Mouse (Mus musculus) adrenal gland (tissue): Measurements from ENCODE around the gene Naaladl1.
"Not testable (repeated sequence)": the region's sequence is repeated elsewhere in the genome, so short reads cannot be mapped to it uniquely, and the experiment has no call there.

Source experiments
- intact Hi-C: fragments of 180-260 bp; cut with DNase I; formaldehyde crosslinking; loops from one replicate; pipeline ENCODE4 v1.15.1; 2025

Naaladl1 gene

DNA sequence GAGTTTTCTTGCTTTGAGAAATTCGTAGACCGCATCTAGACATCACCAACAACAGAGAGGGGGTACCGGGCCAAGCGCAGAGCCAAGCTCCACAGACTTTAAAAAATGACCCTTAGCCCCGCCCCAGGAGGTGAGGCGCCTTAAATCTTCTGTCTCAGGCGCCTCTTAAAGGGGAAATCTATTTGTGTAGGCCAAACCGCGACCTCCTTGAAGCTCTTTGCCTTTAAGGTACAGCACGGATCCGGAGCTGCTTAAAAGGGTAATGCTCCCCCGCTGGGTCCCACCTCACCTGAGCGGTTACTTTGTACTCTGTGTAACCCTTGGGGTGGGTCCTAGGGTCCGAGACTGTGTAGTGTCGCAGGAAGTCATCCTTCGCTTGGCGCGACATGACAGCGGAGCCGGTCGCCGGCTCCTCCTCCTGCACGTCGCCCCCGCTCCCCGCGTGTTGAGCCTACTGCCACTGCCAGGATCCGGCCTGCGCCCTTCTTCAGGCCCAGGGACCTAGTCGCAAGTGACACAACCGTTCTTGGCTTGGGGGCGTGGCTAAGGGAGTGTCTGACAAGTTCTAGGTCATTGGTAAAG is 22.3 kb downstream of the Naaladl1 start, which contains the start of gene Snx15:
TSS of gene Snx15 (minus strand) at position 545 of the 582 bp plus-strand sequence.
- intact Hi-C loops = loop anchor here (5.0 kb wide), 1 partner anchor 166 kb away; the partner anchor contains the start of gene Pola2

DNA sequence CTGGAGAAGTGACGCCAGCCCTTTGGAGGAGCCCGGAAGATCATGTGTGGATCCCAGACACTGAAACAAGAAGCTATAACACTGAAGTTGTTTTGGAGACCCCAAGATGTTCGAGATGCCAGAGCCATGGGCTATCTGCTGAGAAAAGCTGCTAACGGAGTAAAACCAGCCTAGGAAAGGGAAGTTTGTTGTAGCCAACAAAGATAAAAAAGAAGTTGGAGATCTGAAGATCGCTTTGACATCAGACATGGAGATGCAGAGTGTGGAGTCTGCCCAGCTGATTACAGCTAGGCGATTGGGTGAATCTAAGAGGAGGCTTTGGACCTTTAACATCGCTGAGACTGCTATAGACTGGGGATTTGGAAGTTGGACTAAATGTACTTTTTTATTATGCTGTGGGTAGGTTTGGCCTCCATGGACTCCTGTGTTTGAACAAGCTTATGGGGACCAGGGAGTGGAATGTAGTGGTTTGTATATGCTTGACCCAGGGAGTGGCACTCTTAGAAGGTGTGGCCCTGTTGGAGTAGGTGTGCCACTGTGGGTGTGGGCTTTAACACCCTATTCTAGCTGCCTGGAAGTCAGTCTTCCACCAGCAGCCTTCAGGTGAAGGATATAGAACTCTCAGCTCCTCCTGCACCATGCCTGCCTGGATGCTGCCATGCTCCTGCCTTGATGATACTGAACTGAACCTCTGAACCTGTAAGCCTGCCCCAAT is 25.0 kb downstream of the Naaladl1 start:
- intact Hi-C loops = not testable (repeated sequence)

DNA sequence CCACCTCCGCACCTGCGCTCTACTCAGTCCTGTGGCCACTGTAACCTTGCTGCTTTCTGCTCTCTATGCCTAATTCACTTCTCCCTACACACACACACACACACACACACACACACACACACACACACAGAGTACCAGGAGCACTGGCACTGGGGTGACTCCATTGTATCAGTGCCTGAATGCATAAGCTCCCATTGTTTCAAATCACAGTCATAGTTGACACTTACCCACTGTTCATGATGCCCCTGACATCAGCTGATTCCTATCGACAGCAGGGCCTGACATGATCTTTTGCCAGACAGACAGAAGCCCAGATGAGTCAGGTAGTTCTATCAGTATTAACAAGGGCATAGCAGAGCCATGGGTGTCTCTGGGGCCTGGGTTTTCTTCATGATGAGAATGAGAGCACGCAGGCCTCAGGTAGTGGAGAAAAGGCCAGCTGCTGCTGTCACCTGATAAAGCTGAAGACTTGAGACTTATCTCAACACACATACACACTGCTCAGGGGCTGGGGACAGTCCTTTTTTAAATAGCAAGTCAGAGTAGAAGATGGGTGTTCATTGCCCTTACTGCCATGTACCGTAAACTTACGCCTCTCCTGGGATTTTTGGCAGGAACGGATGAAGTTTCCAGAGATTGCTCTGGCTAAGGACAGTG is 26.7 kb downstream of the Naaladl1 start:
- intact Hi-C loops = no loop called here

DNA sequence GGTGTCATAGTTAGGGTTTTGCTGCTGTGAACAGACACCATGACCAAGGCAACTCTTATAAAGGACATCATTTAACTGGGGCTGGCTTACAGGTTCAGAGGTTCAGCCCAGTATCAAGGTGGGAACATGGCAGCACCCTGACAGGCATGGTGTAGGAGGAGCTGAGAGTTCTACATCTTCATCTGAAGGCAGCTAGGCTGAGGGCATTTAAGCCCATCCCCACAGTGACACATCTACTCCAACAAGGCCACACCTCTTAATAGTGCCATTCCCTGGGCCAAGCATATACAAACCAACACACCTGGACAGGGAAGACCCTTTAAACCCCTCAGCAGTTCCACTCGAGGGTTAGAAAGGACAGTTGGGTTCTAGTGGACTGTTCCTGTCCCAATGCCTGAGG is 27.6 kb downstream of the Naaladl1 start:
- intact Hi-C loops = not testable (repeated sequence)

DNA sequence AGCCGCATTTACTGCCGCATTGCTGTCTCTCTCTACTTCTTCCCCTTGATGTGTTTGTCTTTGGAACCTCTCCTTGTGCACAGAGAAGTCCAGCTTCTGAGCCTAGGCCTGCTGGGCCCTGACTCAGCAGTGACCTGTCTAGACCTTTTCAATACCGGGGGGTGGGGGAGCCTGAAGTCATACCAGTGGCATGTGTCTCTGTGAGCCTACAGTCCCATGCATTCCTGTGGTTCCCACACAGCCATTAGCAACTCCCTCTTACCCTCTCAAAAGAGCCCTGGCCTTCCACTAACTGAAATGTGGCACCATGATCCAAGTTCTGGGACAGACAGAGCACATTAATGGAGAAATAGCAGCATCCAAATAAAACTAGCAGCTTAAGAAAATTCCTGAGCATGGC is 30.8 kb downstream of the Naaladl1 start:
- intact Hi-C loops = no loop called here

DNA sequence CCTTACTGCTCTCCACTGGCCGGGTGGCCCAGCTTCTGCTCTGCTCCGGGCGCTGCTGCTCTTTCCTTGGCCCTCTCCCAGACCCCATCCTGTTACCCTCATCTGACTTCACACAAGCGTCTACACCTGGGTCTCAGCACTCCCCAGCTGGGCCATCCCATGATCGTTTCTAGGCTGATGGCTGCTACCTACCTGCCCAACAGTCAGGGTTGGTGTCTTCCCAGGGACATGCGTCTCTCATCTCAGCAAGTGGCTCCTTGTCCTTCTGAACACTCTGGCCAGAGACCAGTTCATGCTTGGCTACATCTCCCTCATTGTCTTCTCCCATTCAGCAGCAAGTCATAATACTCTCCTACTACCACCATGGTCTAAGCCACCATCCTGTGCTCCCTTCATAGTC is 34.1 kb downstream of the Naaladl1 start:
- intact Hi-C loops = no loop called here

DNA sequence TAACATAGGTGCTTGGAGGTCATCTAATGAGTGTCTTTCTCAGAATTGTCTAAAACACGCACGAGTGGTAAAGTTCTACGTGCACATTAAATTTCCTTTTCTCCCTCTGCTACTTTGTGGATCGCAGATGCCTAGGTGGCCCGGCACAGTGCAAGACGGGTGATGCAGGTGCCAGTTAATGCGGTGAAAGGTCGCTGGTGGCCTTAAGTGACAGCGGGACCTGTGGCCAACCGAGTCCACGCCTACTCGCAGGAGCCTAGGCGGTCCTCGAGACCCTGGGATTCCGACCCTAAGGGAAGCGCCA is 34.7 kb downstream of the Naaladl1 start:
- intact Hi-C loops = no loop called here

DNA sequence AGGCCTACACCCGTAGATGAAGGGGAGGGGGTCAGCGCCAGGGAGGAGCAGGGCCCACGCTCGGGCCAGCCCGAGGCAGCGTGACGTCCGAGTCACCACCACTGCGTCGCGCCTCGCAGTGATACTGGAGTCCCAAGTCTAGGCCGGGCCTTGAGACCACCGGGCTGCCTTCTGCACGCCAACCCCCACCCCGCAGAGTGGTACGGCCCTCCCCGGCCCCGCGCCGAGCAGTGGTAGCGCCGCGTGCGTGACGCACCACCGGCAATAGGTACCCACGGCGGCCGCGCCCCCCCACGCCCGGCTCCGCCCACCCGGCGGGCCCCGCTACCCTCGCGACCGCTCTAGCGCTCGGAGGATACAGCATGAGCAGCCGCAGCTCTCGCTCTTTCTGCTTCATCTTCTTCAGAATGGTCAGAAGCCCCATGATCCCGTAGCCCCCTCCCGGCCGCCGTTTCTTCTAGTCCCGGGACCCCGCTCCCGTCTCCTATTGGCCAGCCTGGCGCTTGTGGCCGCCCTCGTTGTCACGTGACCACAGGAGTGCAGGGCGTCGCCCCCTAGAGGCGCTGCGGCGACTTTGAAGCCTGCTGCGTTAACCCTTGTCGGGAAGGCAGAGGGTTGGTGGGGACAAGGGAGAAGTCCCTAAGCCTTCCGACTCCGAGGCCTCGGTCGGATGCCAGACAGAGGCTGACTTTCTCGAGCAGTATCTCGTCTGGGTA is 35.3 kb downstream of the Naaladl1 start, which contains the start of gene Batf2:
TSS of gene Batf2 (plus strand) at position 306 of the 716 bp plus-strand sequence.
- intact Hi-C loops = no loop called here

DNA sequence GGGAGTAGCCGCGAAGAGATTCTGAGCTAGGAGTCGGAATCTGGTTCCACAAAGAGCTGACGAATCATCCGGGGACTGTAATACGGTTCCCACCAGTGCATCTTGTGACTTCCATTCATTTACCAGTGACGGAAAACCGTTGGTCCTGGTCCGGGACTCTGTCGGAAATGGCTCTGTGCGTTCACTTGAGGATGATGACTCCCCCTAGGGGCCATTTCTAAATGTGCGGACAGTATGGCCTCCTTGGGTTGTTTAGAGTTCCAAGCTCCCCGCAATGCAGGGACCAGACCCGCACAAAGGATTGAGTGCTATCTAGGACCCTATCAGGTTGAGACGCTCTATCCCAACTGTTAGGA is 35.8 kb downstream of the Naaladl1 start, which contains the start of gene Arl2:
TSS of gene Arl2 (minus strand) at position 155 of the 356 bp plus-strand sequence.
- intact Hi-C loops = no loop called here

DNA sequence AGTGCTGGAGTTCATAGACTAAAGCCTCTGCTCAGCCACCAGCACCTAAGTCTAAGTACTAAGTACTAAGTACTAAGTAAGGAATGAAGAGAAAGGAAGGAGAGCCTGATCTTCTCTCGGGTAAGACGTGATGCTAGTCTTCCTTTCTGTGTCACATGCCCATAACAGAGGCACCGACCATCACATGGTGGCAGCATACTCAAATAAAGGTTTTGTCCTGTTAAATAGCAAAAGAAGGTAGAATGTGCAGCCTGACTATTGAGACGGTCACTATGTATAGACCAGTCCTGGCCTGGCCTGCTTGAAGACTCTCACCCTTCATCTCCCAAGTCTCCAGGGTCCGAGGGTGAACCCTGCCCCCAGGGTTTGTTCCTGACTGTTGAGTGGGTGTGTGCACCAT is 39.3 kb downstream of the Naaladl1 start:
- intact Hi-C loops = no loop called here

DNA sequence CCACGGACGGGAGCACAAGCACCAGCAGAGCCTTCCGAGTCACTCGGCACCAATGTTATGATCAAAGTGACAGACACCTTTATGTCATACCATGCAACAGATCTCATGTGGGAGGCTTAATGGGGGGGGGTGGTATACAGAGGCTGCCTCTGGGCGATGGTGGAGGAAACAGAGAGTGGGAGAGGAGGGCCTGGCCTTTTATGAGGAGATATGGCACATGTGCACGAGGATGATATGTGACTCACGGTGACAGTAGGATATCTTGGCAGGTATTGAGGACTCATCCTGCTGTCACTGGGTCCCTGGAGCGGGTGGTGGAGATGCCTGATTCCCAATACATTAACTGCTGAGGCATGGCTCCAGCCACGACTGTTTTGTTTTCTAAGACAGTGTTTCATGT is 49.6 kb downstream of the Naaladl1 start:
- intact Hi-C loops = no loop called here

DNA sequence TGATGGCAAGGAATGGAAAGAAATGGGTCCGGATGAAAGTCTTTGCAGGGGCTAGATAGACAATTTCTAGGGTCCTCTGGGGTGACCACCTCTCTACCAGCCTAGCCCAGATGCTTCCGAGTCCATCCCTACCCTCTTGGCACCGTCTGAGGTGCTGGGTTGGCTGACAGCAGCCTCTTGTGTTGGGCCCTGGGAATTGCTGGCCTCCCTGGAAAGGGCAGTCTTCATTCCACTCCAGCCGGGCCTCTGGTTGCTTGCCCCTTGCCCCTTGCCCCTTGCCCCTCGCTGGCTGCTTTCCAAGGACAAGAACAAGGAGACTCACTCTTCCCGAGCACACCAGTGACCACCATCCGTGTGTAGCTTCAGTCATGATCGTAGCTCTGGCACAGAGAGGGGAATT is 50.8 kb downstream of the Naaladl1 start:
- intact Hi-C loops = no loop called here

DNA sequence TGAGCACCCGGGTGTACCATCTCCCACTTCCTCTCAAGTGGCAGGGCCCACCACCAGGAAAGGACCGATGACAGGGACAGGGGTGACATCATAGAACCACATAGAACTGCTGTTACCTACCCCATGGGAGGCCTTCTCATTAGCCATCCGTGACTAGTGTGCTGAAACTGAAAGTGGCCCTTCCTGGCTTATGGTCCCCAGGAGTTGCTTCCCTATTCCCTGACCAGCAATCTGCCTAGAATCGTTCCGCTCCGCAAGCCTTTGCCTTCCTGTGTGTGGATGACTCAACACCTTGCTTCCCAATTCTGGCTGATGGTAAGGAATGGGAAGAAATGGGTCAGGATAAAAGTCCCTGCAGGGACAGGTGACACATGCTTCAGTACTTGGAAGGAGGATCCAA is 51.6 kb downstream of the Naaladl1 start:
- intact Hi-C loops = no loop called here

DNA sequence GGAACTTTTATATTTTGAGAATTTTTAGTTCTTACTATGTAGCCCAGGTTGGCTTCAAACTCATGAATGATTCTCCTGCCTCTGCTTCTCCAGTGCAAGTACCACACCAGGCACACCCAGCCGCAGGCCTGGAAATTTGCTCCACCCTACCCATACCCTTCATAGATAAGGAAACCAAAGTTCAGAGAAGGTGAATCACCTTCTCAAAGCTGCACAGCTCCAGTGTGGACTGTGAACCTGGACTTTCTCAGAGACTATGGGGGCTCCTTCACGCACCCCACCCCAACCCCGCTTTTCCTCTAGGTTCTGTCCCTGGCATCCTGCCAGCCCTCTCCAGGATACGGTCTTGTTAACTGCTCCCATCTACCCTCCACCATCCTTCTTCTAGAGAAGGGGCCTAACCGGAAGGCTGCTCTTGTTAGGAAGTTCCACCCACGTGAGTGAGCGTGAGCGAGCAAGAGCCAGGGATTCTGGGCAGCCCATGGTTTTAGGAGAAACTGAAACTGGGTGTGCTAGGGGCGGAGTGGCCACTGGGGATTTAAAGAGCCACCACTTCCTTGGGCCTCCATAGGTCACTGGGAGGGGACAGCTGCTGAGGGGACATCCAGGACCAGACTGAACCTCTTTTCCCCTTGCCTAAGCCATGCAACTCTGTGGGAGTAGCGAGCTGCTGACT is 58.4 kb downstream of the Naaladl1 start:
- intact Hi-C loops = no loop called here
